Mouse (Mus musculus): ENCODE results near the gene Zfp809.
"Not testable (repeated sequence)": the region's sequence is repeated elsewhere in the genome, so short reads cannot be mapped to it uniquely, and the experiment has no call there.

The Zfp809 gene

DNA sequence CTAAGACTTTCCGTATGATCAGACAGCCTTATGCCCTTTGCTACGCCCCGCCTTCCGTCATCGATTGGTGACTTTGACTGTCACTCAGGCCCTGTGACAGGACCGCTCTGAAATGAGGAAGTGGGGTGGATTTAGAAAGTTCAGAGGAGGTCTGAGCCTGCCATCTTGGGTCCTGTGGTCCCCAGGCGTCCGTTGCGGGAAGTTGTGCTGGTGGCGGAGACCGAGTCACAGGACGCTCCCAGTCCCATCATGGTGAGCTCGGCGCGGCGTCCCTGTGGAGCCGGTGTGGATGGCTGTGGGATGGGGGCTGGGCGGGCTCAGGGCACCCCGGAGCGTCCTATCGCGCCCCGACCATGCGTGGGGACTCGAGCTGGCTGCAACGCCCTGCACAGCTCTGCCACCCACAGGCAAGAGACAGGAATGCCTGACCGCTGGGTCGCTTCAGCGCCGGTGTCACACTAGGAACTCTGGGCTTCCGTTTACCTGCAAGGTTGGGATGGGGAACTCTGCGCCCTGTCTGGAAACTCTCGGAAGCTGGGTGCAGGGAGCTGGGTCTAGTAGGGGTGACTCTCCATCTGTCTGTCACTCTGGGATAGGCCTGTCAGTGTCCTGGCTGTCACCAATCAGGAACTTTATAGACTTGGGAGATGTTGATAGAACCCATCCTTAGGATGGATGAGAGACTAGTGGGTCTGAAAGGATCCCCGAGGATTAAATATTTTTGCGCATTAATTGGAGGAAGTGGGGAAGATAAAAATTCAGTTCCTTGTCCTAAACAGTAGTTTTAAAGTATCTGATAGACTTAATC is at the start of gene Zfp809:
Gene Zfp809 (plus strand): TSS at position 134 of the 808 bp plus-strand sequence.
- peak; percentile 99 for DNase-seq (ENCODE audit: low read depth, low spot score)

DNA sequence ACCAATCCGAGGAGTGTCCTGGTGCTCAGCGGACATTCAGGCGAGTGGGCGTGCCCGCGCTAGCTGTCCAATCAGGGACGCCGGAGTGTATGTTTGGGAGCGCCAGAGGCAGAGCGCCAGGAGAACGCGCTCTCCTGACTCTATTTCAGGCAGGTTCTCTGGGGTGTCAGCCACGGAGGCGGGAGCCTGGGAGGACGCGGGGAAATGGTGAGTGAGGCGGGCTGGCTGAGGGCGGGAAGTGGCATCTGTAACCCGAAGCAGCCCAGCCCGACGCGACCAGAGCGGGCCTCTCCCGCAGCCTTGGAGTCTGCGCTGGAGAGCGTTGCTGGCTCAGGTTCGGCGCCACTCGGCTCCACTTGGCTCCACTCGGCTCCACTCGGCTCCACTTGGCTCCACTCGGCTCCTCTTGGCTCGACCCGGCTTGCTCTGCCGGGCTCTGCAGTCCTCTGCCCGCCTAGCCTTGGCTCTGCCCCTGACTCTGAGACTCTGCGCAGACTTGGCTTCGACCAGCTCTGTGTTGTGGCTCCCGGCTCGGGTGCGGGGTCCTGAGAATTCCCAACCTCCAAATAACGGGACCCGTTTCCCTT is 37.4 kb upstream of the Zfp809 start, which contains the start of gene Zfp872:
Gene Zfp872 (plus strand): TSS at position 66 of the 587 bp plus-strand sequence.
- DNase-seq (ENCODE audit: low read depth, low spot score): peak; percentile 68

DNA sequence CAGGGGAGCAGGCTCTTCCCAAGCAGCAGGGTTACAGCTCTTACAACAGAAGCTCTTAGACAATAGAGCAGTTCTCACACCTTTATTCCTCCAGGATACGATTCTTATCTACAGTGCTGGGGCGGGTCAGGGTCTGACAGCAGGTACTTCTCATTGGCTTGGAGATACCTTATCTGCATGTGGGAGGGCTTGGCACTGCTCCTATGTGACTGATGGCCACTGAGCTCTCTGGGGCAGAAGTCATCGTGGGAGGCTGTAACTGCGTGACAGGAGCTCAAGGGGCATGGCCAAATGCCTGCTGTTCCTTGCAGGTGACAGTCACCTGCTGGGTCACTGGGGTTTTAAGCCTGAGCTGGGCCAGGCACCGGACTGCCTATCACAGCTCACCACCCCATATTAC is 29.1 kb upstream of the Zfp809 start:
- no peak for DNase-seq (ENCODE audit: low read depth, low spot score)

DNA sequence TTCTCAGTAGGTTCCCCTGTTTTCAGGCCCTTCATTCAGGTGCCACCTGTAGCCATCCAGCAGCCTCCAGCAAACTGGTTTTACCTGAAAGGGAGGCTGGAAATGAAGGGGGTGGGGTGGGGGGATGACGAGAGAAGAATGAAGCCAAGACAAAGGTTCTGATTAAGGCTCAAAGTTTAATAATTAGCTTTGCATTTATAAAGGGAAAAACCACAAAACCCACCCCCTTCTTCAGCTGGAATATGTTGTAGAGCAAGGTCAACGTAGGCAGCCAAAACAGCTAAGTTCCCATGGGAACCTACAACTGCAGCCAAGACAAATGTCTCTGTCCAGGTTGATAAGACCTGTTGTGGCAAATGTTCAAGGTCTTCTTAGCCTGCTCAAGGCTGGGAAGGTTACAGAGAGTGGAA is 11.7 kb upstream of the Zfp809 start:
- DNase-seq (ENCODE audit: low read depth, low spot score): no peak

DNA sequence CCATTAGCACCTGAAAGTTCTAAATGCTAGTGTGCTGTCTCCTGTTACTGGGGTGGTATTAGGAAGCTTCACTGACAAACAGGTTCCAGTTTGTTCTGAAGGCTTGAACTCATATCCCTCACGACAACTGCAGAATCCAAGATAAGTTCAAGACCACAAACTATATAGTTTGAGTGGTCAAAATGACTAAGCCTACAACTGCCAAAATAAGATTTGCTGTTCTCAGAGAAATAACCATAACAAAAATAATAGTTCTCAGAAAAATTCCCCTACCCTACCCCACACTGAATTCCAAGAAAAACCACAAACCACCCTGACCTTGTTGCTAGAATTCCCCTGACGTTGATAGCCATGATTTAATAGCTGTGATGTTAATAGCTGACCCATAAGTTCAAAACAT is 11.0 kb upstream of the Zfp809 start:
- no peak for DNase-seq (ENCODE audit: low read depth, low spot score)

DNA sequence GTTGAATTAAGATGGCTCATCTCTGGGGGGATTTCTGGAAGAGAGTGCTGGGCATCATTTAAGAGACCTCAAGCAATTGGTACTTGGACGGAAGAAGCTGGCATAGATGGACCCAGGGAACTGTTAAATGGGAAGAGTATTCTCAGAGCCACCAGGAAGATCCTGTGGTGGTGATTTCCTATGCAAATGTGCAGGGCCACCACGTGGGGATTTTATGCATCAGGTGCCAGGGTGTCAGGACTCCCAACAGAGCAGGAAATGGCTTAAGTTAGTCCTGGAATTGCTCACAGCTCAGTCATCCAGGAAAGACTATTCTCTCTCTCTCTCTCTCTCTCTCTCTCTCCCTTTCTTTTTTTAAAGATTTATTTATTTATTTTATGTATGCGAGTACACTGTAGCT is 8.8 kb upstream of the Zfp809 start:
- peak; percentile 58 for DNase-seq (ENCODE audit: low read depth, low spot score)

DNA sequence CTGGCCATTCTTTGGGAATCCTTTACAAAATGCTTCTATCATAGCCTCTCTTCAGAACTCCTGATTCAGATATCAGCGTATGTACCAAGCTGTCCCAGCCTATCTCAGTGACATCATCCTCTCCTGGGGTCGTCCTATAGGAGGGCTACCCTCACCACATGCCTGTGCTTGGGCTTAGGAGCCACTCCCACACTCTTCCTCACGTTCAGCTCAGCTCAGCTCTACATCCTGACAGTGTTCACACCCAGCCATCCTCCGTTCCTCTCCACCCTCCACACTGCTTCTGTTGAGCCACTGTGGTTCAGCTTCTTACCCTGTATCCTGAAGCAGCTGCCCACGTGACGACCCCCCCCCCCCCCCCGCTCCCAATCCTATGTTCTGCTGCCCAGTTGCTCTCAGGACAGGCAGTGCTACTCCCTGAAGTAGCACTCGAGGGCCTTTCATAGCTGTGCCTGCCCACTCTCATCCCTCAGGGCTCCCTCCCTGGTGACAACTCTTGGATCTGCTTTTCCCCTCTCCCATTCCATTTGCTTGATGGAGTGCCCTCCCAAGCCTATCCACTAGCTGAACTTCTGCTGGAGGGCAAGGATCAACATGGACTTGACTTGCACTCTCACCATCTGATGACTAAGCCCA is 7.5 kb upstream of the Zfp809 start:
- DNase-seq (ENCODE audit: low read depth, low spot score): no peak

DNA sequence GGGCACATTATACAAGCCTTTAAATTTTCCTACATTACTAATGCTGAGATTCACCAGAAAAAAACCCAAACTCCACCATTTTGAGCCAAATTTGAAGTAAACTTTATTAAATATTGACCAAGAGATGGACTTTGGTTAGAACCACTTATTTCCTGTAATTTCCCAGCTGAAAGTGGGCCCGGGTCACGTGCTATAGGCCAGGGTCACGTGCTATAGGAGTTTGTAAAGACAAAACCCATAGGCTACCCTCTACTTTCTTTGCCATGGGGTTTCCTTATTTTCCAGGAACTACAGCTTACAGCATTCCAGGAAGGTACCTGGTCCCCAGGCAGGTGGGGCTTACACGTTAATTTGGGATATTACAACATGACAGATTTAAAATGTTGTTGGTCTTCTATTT is 1.4 kb upstream of the Zfp809 start:
- no peak for DNase-seq (ENCODE audit: low read depth, low spot score)

DNA sequence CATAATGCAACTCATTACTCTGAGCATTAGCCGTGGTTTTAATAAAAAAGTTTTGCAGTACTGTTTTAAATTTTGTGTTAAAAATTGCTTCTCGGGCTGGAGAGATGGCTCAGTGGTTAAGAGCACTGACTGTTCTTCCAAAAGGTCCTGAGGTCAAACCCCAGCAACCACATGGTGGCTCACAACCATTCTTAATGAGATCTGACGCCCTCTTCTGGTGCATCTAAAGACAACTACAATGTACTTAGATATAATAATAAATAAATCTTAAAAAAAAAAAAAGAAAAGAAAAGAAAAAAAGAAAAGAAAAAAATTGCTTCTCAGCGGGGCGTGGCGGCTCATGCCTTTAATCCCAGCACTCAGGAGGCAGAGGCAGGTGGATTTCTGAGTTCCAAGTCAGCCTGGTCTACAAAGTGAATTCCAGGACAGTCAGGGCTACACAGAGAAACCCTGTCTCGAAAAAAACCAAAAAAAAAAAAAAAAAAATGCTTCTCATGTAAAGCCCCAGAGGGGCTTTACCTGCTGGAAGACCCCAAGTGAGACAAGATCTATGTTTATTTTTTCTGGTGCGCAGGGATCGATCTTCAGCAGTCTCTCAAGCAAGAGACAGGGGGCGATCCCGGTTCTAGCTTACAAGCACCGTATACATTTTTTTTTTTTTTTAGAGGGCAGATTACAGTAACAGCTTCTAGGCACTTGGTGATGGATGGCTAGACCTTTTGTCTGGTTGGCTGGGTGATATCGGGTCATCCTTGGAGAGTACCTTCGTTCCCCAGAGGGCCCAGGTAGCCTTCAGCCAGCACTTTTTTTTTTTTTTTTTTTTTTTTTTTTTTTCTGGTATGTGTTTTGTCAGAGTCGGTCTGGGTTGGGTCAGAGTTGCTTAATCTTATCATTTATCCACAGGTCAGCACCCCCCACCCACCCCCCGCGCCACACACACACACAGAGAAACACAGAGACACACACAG is 694 bp upstream of the Zfp809 start:
- peak; percentile 77 for DNase-seq (ENCODE audit: low read depth, low spot score)

DNA sequence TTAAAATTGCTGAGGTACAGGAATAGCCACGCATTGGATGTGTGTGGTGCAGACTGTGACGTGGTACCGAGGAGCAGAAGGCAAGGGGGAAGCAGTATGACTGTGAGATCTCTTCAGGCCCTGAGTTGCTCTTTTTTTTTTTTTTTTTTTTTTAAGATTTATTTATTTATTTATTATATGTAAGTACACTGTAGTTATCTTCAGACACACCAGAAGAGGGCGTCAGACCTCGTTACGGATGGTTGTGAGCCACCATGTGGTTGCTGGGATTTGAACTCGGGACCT is 817 bp downstream of the Zfp809 start:
- not testable (repeated sequence) for DNase-seq (ENCODE audit: low read depth, low spot score)

DNA sequence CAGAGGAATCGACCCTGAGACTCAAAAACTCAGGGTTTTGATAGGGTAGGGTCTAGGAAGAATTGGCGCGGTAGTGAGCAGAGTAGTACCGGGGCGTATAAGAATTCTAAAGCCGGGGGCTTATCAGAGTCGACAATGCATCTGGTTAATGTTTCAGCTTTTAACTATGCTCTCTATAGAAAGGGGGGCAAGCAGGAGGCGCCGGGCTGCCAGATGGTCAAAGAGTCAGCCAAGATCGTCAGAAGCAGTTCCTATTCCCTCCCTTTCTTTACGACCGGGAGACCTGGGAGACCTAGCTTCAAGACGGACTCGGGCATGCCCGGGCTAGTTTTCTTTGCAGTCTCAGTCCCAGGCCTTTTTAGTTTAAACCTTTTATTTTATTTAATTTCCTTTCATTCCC is 1.3 kb downstream of the Zfp809 start:
- DNase-seq (ENCODE audit: low read depth, low spot score): peak; percentile 87

DNA sequence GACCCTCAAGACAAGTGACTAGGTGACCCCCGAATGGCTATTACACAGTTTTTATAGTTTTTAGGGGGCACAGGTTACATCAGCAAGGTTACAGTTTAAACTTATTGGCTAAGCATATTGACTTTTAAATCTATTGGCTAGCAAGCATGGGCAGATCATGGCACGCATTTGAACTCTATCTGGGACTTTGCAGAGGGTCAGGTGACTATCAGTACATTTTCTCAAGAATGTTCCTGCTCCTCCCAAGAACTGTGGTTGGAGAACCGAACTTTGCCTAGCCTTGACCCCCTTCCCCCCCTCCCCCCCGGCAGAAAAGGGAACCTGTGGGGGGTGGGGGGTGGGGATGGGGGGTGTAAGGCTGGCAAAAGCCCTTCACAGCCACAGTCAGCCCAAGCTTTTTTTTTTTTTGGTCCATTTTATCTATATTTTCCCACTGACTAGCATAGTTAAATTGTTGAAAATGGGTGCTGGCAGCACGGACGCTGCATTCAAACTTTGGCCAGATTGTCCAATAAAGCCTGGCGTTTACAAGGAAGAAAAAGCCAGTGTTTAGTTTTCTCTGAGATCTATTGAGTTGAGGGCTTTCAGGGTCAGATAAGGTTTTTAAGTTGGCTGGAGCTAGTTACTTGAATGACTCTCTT is 4.0 kb downstream of the Zfp809 start:
- no peak for DNase-seq (ENCODE audit: low read depth, low spot score)

DNA sequence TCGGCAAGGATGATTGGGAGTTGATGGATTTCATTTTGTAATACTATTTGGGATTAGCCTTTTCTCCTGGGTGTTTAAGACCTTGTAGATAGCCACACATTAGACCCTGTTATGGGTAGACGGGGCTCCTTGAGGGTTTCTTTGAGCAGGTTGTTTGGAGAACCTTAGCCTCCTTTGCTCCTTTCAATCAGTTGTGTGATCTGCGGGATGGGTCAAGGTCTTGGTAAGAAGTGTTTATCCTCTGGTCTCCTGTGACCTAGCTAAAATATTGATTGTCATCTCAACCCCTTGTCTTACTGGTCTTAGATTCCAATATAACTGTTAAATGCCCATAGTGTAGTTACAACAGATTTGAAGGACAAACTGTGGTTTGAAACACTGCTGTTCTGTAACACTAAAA is 4.5 kb downstream of the Zfp809 start:
- no peak for DNase-seq (ENCODE audit: low read depth, low spot score)

DNA sequence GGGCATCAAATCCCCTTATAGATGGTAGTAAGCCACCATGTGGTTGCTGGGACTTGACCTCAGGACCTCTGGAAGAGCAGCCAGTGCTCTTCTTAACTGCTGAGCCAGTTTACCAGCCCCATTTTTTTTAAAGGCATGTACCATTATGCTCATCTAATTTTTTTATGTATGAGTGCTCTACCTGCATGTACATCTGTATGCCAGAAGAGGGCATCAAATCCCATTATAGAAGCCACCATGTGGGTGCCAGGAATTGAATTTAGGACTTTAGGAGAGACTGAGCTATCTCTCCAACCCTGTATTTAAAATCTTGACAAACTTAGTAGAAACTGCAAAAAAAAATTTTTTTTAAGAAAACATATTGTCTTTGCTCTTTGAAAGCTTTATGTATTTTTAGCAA is 5.0 kb downstream of the Zfp809 start:
- DNase-seq (ENCODE audit: low read depth, low spot score): peak; percentile 52

DNA sequence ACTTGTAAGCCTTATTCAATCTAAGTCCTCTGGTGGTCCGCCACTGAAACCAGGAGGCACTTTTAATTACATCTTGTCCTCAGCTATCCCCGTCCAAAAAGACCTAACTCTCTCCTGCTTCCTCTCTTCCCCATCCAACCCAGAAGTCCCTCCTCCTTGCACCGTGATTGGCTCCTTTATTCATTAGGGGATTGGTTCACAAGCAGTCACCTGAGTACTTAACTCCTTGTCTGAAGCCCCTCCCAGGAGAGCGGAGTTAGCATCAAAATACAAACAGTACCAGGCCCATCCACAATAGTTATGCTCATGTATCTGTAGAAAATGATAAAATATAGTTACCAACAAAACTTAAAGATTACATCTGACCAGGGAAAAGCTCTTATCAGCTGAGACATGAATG is 14.5 kb downstream of the Zfp809 start:
- DNase-seq (ENCODE audit: low read depth, low spot score): peak; percentile 91

DNA sequence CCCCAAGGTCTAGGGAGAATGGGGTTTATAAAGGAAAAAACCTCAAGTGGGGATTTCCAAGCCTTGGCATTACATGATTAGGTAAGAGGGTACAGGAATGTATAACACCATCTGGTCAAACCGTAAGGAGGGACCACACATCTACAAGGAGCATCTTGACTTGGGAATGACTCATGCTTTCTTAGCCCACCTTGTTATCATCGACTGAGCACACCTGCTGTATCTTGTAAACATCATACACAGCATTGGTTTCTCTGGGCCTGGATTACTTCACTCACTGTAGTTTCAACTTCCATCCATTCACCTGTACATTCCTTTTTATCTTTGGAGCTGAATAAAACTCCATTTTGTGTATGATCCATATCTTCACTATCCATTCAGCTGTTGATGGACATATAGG is 18.7 kb downstream of the Zfp809 start:
- no peak for DNase-seq (ENCODE audit: low read depth, low spot score)

DNA sequence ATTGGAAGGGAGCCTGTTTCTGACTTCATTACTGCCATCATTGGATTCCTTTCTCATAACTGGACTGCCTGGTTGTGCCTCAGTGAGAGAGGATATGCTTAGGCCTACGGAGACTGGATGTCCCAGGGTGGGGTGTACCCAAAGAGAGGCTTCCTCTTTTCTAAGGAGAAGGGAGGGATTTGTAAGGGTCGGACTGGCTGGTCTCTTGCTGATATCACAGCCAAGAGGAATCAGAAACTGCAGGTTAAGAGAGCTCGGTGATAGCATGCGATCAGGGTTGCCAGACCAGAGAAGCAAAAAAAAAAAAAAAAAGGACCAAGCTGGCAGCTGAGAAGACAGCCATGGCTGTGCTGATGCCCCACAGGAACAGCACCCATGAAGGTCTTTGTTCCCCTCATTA is 31.1 kb downstream of the Zfp809 start:
- no peak for DNase-seq (ENCODE audit: low read depth, low spot score)

DNA sequence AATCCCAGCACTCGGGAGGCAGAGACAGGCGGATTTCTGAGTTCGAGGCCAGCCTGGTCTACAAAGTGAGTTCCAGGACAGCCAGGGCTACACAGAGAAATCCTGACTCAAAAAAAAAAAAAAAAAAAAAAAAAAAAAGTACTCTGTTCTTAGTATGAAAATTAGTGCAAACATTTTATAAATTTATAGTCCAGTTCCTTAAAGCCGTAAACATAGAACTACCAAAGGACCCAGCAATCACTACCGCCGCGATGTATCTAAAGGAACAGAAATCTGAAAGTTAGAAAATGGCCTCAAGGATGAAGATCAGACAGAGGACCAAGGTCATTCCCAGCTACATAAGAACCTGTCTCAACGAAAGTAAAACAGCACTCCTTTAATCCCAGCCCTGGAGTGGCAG is 33.3 kb downstream of the Zfp809 start:
- DNase-seq (ENCODE audit: low read depth, low spot score): no peak

DNA sequence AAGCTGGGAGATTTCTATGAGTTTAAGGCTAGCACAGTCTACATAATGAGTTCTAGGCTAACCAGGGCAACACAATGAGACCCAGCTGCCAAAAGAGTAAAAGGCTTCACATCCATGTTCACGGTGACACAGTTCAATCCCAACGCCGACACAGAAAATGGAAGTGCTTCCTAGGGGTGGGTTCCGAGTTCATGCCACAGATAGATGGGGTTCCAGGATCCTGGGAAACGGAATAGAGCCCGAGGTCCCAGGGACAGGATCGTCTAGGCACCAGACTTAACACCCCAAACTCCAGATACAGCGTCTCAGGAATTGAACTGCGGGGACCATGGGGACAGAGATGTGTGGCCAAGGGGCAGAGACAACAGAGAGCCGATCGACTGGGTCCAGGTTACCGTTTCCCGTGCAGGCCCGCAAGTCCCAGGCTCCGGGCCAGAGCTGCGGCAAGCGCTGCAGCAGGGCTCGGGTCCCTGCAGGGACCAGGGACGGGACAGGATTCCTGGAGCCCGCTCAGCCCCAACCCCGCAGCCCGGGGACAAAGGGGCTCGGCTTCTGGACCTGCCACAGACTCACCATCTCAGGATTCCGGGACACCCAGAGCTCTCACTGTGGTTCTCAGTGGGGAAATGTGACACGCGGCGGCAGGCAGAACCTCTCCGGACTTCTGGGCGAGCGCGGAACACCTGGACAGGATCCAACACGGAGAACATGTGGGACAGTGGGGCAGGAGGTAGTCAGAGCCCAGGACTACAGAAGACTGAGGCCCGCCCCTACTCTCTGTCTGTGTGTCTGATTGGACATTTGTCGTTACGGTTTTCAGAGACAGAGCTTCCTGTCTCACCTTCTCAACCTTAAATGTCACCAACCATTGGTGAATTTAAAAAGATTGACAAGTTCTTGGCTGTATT is 33.9 kb downstream of the Zfp809 start, which contains the start of gene Zfp599:
Gene Zfp599 (minus strand): TSS at position 712 of the 908 bp plus-strand sequence.
- DNase-seq (ENCODE audit: low read depth, low spot score): peak; percentile 95

DNA sequence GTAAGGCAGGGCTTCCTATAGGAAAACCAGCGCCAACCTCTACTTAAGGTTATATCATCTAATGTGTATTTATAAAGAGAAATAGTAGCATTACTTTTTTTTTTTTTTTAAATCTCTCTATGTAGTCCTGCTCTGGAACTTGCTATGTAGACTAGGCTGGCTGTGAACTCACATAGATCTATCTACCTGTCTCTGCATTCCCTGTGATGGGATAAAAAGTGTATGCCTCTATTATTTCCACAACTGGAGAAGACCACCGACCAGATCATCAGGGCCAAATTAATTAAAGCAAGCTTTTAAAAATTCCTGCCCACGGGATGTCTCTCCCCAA is 34.5 kb downstream of the Zfp809 start:
- DNase-seq (ENCODE audit: low read depth, low spot score): no peak
